In the genomic region with DNA sequence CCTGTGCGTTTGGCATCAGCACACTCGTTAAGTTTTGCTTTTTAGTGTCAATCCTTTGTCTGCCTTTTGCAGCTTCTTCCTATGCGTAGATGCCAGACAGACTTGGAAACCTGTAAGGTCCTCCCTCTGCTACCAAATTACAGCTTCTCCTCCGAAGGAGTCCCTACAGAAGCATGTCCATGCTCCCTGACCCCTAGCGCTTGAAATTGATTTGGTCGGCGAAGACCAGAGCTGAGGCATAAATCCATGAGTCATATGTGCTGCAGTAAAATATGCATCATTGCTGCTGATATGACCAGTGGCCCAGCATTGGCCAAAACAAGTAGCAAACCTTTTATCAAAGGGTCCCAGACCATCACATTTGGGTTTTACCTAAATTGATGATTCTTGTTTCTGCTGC, we compare ENCODE assay signal across 8 mouse cellular contexts. TPM values are rescaled to one million over a fixed set of nuclear protein-coding genes. Genes with fewer than 3 reads are reported as not detected.
DNase-seq lines count a peak whose midpoint lies in the region; ATAC-seq and TF ChIP-seq lines count a peak whose summit lies in the region.

No protein-coding gene starts in this region.

- H3K27ac ChIP-seq in kidney, postnatal 0 days, result peak overlapping the region; percentile 87
- peak overlapping the region; percentile 95 for H3K27ac ChIP-seq in forebrain, embryonic 10.5 days
- H3K27ac ChIP-seq in liver, embryonic 12.5 days, result peak overlapping the region; percentile 95

- H3K36me3 ChIP-seq in kidney, postnatal 0 days (ENCODE audit: insufficient read depth, low read length), result no peaks in the 10 kb centered on the region
- peaks cover 38% of the 10 kb centered on the region for H3K36me3 ChIP-seq in forebrain, embryonic 10.5 days (replicated peaks)
- peaks cover 36% of the 10 kb centered on the region for H3K36me3 ChIP-seq in liver, embryonic 12.5 days

- ATAC-seq in kidney, postnatal 0 days (replicated peaks; ENCODE audit: low FRiP score, low read depth), result no peak
- no peak for ATAC-seq in liver, embryonic 12.5 days

- no peak for DNase-seq in kidney, postnatal 0 days (ENCODE audit: low spot score)
- no peak for DNase-seq in kidney, postnatal 25 days
- DNase-seq in NIH3T3 (ENCODE audit: low read depth), result peak; percentile 68
- DNase-seq in forebrain, embryonic 10.5 days (ENCODE audit: extremely low spot score, low spot score), result no peak
- DNase-seq in cerebellum, postnatal 25 days, result no peak
- DNase-seq in cerebellum, adult 11-12 months, result no peak
- no peak for DNase-seq in yolk sac, embryonic 10.5 days (ENCODE audit: low spot score)

- no peaks in the 10 kb centered on the region for H3K9me3 ChIP-seq in kidney, postnatal 0 days (replicated peaks; ENCODE audit: low read length)
- H3K9me3 ChIP-seq in forebrain, embryonic 10.5 days, result no peaks in the 10 kb centered on the region
- H3K9me3 ChIP-seq in liver, embryonic 12.5 days (replicated peaks), result no peaks in the 10 kb centered on the region

- peak overlapping the region; percentile 80 for H3K4me3 ChIP-seq in kidney, postnatal 0 days (replicated peaks; ENCODE audit: low read depth, low read length)
- H3K4me3 ChIP-seq in forebrain, embryonic 10.5 days, result peak overlapping the region; percentile 70
- peak overlapping the region; percentile 85 for H3K4me3 ChIP-seq in liver, embryonic 12.5 days

- no peaks in the 10 kb centered on the region for H3K27me3 ChIP-seq in kidney, postnatal 0 days (ENCODE audit: insufficient read depth, low read length)
- H3K27me3 ChIP-seq in forebrain, embryonic 10.5 days (ENCODE audit: poor library complexity, severe bottlenecking), result no peaks in the 10 kb centered on the region
- H3K27me3 ChIP-seq in liver, embryonic 12.5 days (replicated peaks), result no peaks in the 10 kb centered on the region

- 5% methylated on average over 7 of the region's 7 CpGs for WGBS in kidney, postnatal 0 days
- 19% methylated on average over 7 of the region's 7 CpGs for WGBS in forebrain, embryonic 10.5 days
- 3% methylated on average over 7 of the region's 7 CpGs for WGBS in liver, embryonic 12.5 days (ENCODE audit: insufficient replicate concordance)

- H3K4me1 ChIP-seq in kidney, postnatal 0 days (replicated peaks; ENCODE audit: insufficient read depth, low read length), result peaks cover 10% of the 10 kb centered on the region
- peaks cover 58% of the 10 kb centered on the region for H3K4me1 ChIP-seq in forebrain, embryonic 10.5 days
- H3K4me1 ChIP-seq in liver, embryonic 12.5 days, result peaks cover 66% of the 10 kb centered on the region

- peak overlapping the region; percentile 85 for H3K9ac ChIP-seq in kidney, postnatal 0 days (ENCODE audit: low read depth, low read length)
- H3K9ac ChIP-seq in liver, embryonic 12.5 days, result peak overlapping the region; percentile 89

- peak overlapping the region; percentile 97 for H3K4me2 ChIP-seq in kidney, postnatal 0 days (ENCODE audit: low read length)
- peak overlapping the region; percentile 96 for H3K4me2 ChIP-seq in liver, embryonic 12.5 days

- TF ChIP-seq CTCF in kidney, postnatal 0 days (IDR thresholded peaks at IDR 0.05; ENCODE audit: low read depth), result no peak

RNA-seq across cellular contexts. Expression of gene Pradc1, which starts 1.0 kb away (rescaled TPM):
- 37.3 and 40.2 TPM in 2 replicates for polyA plus RNA-seq in kidney, postnatal 0 days (2015; fragmentation: Nextera tagmentation; extraction: Ambion mirVana)
- 35.3 and 37.2 TPM in 2 replicates for polyA plus RNA-seq in forebrain, embryonic 10.5 days (2016; fragmentation: Nextera tagmentation; extraction: Ambion mirVana)
- 36.9 and 40.8 TPM in 2 replicates for polyA plus RNA-seq in liver, embryonic 12.5 days (2016; fragmentation: Nextera tagmentation; extraction: Ambion mirVana)

RNA-seq across cellular contexts. Expression of gene Cct7, which starts 1.5 kb away (rescaled TPM):
- polyA plus RNA-seq in kidney, postnatal 0 days (2015; fragmentation: Nextera tagmentation; extraction: Ambion mirVana), result 358 and 392 TPM in 2 replicates
- polyA plus RNA-seq in forebrain, embryonic 10.5 days (2016; fragmentation: Nextera tagmentation; extraction: Ambion mirVana), result 766 and 774 TPM in 2 replicates
- polyA plus RNA-seq in liver, embryonic 12.5 days (2016; fragmentation: Nextera tagmentation; extraction: Ambion mirVana), result 457 and 480 TPM in 2 replicates

RNA-seq across cellular contexts. Expression of gene Smyd5, which starts 21.0 kb away (rescaled TPM):
- polyA plus RNA-seq in kidney, postnatal 0 days (2015; fragmentation: Nextera tagmentation; extraction: Ambion mirVana), result 34.6 and 38.7 TPM in 2 replicates
- polyA plus RNA-seq in forebrain, embryonic 10.5 days (2016; fragmentation: Nextera tagmentation; extraction: Ambion mirVana), result 84.4 and 85.8 TPM in 2 replicates
- polyA plus RNA-seq in liver, embryonic 12.5 days (2016; fragmentation: Nextera tagmentation; extraction: Ambion mirVana), result 41.6 and 45.4 TPM in 2 replicates

RNA-seq across cellular contexts. Expression of gene Noto, which starts 29.1 kb away (rescaled TPM):
- polyA plus RNA-seq in kidney, postnatal 0 days (2015; fragmentation: Nextera tagmentation; extraction: Ambion mirVana), result not detected in 2 replicates
- not detected in 2 replicates for polyA plus RNA-seq in forebrain, embryonic 10.5 days (2016; fragmentation: Nextera tagmentation; extraction: Ambion mirVana)
- polyA plus RNA-seq in liver, embryonic 12.5 days (2016; fragmentation: Nextera tagmentation; extraction: Ambion mirVana), result not detected in 2 replicates

RNA-seq across cellular contexts. Expression of gene Fbxo41, which starts 50.0 kb away (rescaled TPM):
- 0.04 and 0.08 TPM in 2 replicates for polyA plus RNA-seq in kidney, postnatal 0 days (2015; fragmentation: Nextera tagmentation; extraction: Ambion mirVana)
- 0.48 and 0.64 TPM in 2 replicates for polyA plus RNA-seq in forebrain, embryonic 10.5 days (2016; fragmentation: Nextera tagmentation; extraction: Ambion mirVana)
- polyA plus RNA-seq in liver, embryonic 12.5 days (2016; fragmentation: Nextera tagmentation; extraction: Ambion mirVana), result 0.01 and 0.06 TPM in 2 replicates
